Mouse (Mus musculus) testis, adult 2 months (tissue): ENCODE data around the gene Map2k6. TPM values are rescaled to one million over a fixed set of nuclear protein-coding genes. Genes with fewer than 3 reads are reported as not detected.
A peak's percentile ranks its signal among the peaks of the same experiment; 100 is the strongest.

Experiments
- H3K27ac ChIP-seq: fragments of 200-500 bp; 2 replicates; pipeline ENCODE4 v1.5.1; 2012; ENCODE audit warnings: low read depth, low read length; ENCODE audit not compliant: control insufficient read depth, insufficient read depth
- H3K27me3 ChIP-seq: fragments of 200-500 bp; 2 replicates; pipeline ENCODE4 v1.6.1; 2012; ENCODE audit warnings: mild to moderate bottlenecking, low read length, moderate library complexity; ENCODE audit not compliant: control insufficient read depth, insufficient read depth
- H3K36me3 ChIP-seq: fragments of 200-500 bp; 2 replicates; pipeline ENCODE4 v1.6.1; 2012; ENCODE audit warnings: mild to moderate bottlenecking, low read length; ENCODE audit not compliant: control insufficient read depth, insufficient read depth
- H3K4me1 ChIP-seq: fragments of 200-500 bp; 2 replicates; pipeline ENCODE4 v1.6.1; 2012; ENCODE audit warnings: low read length; ENCODE audit not compliant: control insufficient read depth, insufficient read depth
- H3K4me3 ChIP-seq: fragments of 200-500 bp; 2 replicates; pipeline ENCODE4 v1.5.1; 2012; ENCODE audit warnings: low read depth, mild to moderate bottlenecking, low read length, moderate library complexity, mixed read lengths; ENCODE audit not compliant: control insufficient read depth
- CTCF ChIP-seq: fragments of 200-500 bp; IDR thresholded peaks from 2 replicates; pipeline ENCODE4 v1.5.1; 2012; ENCODE audit warnings: low read depth, mild to moderate bottlenecking, inconsistent platforms, low read length, moderate library complexity; ENCODE audit not compliant: control insufficient read depth, insufficient read depth, insufficient replicate concordance
- POLR2A ChIP-seq: fragments of 200-500 bp; IDR thresholded peaks from 2 replicates; pipeline ENCODE4 v1.6.1; 2012; ENCODE audit warnings: low read depth, mild to moderate bottlenecking, inconsistent platforms, low read length, moderate library complexity; ENCODE audit not compliant: control insufficient read depth
- polyA plus RNA-seq: library from polyadenylated mRNA; depleted of rRNA; stranded (reverse); fragments of >200 nt; gene quantifications from 2 replicates; pipeline ENCODE4 v1.2.3, GENCODE M21; 2012

Map2k6 gene
- polyA plus RNA-seq, 1 experiment: 0.68 TPM

- H3K27me3 ChIP-seq: no peaks in the 10 kb centered on the region
- H3K4me1 ChIP-seq: peaks cover 2% of the 10 kb centered on the region; the same call in 1 of the 2 replicates
- H3K36me3 ChIP-seq: no peaks in the 10 kb centered on the region
- H3K4me3 ChIP-seq: no peak overlapping the region; the same call in 1 of the 2 replicates
- no peak for TF ChIP-seq POLR2A
- TF ChIP-seq CTCF: no peak
- no peak overlapping the region for H3K27ac ChIP-seq
These were observed 29.5 kb upstream of the Map2k6 start for GRCm38 (mm10) chr11:110369312-110370019.

GRCm38 (mm10) chr11:110371827-110372226, 27.1 kb upstream of the Map2k6 start:
- Histone ChIP-seq H3K4me3 (no peak overlapping the region), H3K36me3 (no peaks in the 10 kb centered on the region), H3K27ac (no peak overlapping the region), H3K4me1 (peaks cover 2% of the 10 kb centered on the region; the same call in 1 of the 2 replicates), H3K27me3 (no peaks in the 10 kb centered on the region)
- TF ChIP-seq POLR2A (no peak), CTCF (no peak)

- Histone ChIP-seq H3K27me3 (no peaks in the 10 kb centered on the region), H3K36me3 (no peaks in the 10 kb centered on the region), H3K4me1 (peaks cover 2% of the 10 kb centered on the region; the same call in 1 of the 2 replicates), H3K27ac (no peak overlapping the region), H3K4me3 (no peak overlapping the region)
- TF ChIP-seq CTCF (no peak), POLR2A (no peak)
These were observed 26.5 kb upstream of the Map2k6 start for GRCm38 (mm10) chr11:110372266-110372954.

GRCm38 (mm10) chr11:110374036-110374435, 24.9 kb upstream of the Map2k6 start:
- Histone ChIP-seq H3K27ac (no peak overlapping the region), H3K27me3 (no peaks in the 10 kb centered on the region), H3K4me1 (peaks cover 2% of the 10 kb centered on the region; the same call in 1 of the 2 replicates), H3K36me3 (no peaks in the 10 kb centered on the region), H3K4me3 (no peak overlapping the region)
- no peak for TF ChIP-seq POLR2A
- TF ChIP-seq CTCF: no peak

GRCm38 (mm10) chr11:110379661-110380309, 19.1 kb upstream of the Map2k6 start:
- Histone ChIP-seq H3K36me3 (no peaks in the 10 kb centered on the region), H3K27me3 (no peaks in the 10 kb centered on the region), H3K4me1 (peaks cover 11% of the 10 kb centered on the region), H3K4me3 (peak overlapping the region; percentile 37), H3K27ac (no peak overlapping the region)
- TF ChIP-seq POLR2A (no peak), CTCF (no peak)

- peaks cover 11% of the 10 kb centered on the region for H3K4me1 ChIP-seq
- no peaks in the 10 kb centered on the region for H3K27me3 ChIP-seq
- no peak overlapping the region for H3K27ac ChIP-seq
- peak overlapping the region; percentile 37 for H3K4me3 ChIP-seq
- TF ChIP-seq CTCF (no peak), POLR2A (no peak)
- no peaks in the 10 kb centered on the region for H3K36me3 ChIP-seq
These were observed 18.6 kb upstream of the Map2k6 start for GRCm38 (mm10) chr11:110380310-110380668.

- no peak overlapping the region for H3K4me3 ChIP-seq
- TF ChIP-seq POLR2A (no peak), CTCF (no peak)
These were observed 13.4 kb upstream of the Map2k6 start for GRCm38 (mm10) chr11:110385487-110385886.

More at GRCm38 (mm10) chr11:110385487-110385886, 13.4 kb upstream of the Map2k6 start:
- H3K36me3 ChIP-seq: no peaks in the 10 kb centered on the region
- H3K27me3 ChIP-seq: no peaks in the 10 kb centered on the region
- H3K27ac ChIP-seq: no peak overlapping the region
- H3K4me1 ChIP-seq: peaks cover under 1% of the 10 kb centered on the region
